Mouse (Mus musculus) urinary bladder, postnatal 36 days (tissue): ENCODE measurements around the gene Col25a1.
A peak's percentile ranks its signal among the peaks of the same experiment; 100 is the strongest.

Experiments used
- DNase-seq, 2 experiments: peaks; one replicate each; pipeline ENCODE4 v3.0.0; 2022; ENCODE audit warnings: low spot score in 2 of 2, mixed read lengths in 1 of 2

Gene Col25a1

DNA sequence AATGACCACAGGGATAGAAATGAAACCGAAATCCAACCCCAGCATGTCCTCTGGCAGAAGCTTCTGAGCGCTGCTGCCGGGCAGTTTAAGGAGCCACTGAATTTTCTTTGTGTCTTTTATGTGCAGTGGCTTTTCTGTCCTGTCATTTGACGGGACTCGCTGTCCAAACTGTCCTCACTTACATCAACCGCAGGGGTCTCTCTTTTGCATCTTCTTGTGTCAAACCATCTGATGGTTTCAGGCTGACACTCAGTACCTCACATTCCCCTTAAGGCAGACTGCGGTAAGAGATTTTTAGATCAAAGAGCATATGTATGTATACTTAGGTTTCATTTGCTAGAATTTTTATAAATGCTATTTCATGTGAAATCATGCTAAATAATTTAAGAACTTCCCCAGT lies 318.6 kb downstream of the Col25a1 start:
- DNase-seq: no peak

DNA sequence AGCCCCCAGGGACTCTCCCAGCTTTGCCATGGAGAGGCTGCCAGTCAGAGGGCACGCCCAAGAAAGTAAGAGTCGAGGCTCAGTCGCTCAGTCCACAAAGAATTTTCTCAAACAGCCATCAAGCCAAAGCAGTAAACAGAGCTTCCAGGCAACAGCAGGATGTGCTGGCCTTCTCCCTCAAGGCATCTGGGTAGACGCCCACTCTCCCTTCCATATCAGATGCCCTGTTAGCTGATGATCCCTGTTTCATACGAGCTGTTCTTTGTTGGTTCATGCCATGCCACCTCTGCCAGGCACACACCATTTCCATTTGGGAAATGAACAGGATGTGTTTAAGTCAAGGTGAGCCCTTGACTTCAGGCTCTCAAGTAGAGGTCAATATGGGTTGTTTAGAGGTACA lies 334.1 kb downstream of the Col25a1 start:
- no peak for DNase-seq

DNA sequence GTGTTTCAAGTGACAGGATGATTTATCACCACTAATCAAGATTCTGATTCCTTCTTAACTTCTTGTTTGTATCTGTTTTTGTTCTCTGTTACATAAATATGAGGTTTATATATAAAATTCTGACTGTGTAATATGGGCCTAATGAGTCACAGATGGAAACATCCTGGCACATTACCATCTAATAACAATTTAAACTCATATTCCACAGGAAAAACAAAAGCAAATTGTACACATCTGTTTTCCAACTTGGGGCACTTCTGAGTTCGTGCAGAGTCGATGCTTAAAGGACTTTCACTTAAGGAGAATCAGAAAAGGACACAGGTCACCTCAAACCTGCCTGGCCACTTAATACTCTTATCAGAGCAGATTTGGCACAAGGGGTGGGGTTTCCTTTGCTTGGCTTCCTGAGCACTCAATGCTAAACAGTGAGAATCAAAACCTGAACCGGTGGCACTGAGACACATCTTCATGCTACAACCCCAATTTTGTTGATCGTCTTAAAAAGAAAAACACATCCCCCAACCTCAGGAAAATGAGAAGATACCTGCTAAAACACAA lies 342.0 kb downstream of the Col25a1 start:
- DNase-seq: peak; percentile 32 to 44

DNA sequence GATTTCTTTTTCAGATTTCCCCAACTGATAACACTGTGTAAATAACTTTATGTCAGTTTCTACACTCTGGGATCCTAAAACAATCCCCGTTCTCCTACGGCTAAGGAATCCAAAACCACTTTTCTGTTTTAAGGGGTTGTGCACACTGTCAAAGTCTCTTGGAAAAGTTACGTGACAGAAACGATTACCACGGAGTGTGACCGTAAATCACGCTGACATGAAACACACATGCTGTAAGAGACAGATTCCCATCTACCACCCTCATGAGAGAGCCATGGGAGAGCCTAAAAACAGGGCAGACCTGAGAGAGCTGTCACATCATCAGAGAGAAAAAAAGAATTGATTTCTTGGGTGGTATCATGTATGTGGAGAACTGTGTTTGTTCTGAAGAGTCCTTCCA lies 342.7 kb downstream of the Col25a1 start:
- DNase-seq: no peak

DNA sequence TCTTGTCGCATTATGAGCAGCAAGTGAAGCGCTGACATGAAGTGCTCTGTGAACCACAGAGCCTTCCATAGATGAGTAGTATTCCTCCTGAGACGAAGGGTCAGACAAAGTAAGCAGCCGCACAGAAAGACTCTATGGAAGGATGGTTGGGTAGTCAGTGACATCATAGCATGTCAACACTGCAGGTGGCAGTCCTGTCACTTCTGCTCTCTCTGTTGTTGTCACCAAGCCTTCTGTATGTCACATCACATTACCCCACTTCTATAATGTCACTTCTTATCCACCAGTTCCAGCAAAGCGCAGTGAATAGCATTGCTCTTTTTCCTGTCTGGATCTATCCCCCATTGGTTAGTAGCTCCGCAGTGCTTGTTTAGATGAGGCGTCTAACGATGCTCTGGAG lies 351.2 kb downstream of the Col25a1 start:
- DNase-seq: no peak

DNA sequence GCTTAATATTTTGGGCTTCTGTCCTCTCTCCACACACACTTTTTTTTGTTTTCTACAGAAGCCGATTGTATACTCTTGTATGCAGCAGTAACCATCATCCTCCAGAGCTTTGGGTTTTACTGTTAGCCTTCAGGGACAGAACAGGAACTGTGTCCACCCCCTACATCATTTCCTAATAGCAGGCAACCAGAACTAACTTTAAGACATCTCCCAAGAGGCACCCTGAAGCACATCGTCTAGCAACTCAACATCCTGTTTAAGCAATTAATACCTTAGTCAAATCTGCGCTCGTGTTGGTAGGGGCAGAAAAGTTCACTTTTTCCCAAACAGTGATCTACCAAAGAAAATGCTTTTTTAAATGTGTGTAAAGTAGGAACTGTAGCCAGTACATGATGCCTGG lies 357.5 kb downstream of the Col25a1 start:
- no peak for DNase-seq

DNA sequence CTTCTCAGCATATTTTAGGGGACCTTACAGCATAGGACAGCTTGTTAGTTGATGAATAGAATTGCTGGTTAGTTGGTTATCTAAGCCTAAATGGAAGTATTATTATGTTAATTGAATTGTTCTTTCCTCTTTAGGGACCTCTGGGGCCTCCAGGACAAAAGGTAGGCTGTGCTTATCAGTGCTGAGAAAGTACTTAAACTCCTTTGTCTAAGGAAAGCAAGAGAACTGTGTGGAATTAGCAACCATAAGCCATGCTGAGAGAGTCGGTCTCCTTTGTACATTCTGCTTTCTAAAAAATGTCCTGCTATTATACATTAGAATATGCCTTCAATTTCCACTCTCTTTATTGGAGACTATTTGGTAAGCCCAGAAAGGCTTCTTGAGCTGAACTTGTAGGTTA lies 362.9 kb downstream of the Col25a1 start:
- no peak for DNase-seq

DNA sequence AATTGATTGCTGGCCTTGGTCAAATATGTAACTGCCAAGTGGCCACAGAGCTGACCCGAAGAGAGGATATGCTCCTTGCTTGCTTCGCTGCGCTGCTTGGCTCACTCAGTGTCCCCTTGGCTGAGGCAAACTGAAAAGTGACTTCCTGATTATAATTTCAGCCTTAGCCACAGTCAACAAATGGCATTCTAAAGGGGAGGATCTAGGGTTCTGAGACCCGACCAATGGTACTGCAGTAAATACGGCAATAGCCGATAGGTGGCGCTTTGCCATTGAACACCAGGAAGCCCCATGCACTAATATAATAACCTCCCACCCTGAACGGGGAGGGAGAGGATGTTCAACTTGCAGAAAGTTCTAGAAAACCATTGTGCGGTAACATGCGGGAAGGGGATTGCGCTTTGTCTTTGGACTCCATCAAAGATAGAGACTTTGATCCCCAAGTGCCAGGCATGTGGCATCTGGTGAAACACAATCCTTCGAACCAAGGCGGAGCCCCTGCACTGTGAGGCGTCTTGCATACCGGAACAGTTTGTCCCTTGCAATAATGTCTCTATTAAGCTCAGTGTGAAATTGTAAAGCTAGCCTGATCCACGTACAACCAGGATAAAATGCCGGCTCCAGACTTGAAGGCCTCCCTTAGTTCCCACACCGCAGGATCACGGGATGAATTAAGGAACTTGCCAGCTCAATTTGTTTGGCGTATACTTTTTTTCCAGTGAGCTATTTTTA lies 363.5 kb downstream of the Col25a1 start:
- no peak for DNase-seq

DNA sequence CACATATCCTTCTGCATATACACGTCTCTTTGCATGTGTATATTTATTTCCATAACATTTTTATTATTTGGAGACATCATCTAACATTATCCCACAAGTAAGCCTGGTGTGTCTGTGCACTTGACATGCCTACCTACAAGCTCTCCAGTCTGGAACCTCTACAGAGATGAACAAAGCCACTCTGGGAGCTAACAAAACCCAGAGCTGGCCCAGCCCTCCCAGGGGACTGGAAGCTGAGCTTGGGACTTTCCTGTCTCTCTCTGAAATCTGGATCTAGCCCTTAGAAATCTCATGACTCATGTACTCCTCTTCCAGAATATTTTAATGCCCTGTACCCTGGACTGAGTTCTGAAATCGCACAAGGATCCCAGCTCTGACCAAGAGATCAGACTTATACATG lies 365.7 kb downstream of the Col25a1 start:
- no peak for DNase-seq

DNA sequence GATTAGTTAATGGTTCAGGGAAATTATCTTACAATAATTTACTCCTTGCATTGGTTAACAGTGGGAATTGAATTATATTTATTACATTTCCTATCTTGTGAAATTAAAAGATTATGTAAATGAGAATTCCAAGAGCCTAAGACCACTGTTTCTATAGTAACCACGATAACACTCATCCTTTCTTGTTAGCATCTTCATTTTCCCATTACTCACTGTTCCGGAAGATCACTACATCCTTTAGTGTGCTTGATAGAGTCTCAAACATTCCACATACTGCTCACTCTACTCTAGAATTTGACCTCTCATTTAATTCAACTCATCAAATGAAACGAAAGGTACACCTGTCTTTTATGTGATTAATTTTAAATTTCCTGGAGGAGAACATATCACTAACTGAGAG lies 370.4 kb downstream of the Col25a1 start:
- DNase-seq: no peak

DNA sequence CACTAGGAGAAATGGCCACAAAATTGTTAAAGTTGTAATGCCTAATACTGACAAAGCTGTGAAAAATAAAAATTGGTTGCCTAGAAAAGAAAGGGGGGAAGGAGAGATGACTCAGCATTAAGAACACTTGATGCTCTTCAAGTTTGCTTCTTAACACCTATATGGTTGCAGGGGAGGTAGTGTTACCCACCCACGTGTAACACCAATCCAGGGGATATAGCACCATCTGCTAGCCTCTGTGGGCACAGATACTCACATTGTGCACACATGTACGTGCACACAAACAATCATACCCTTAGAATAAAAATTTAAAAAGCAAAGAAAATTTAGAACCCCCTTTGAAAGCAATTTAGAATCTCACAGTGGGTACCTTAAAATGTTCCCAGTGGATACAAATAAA lies 377.0 kb downstream of the Col25a1 start:
- DNase-seq: no peak

DNA sequence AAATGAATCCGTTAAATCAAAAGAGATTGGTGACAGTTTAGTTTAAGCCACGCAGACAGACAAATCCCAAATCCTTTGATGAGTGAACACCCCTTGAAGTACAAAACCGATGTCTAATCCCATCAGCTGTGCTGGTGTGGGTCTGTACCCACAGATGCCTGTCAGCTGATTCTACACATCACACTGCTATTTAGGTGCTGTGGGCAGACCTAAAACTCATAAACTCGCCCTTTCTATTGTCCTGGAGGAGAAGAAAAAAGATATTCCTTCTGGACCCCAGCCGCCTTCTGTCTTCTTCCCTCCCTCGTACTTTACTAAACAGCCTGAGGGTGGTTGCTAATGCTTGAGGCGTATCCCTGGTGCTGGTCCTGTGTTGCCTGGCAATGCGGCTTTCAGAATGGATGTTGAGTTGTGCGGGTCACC lies 387.2 kb downstream of the Col25a1 start:
- DNase-seq: no peak

DNA sequence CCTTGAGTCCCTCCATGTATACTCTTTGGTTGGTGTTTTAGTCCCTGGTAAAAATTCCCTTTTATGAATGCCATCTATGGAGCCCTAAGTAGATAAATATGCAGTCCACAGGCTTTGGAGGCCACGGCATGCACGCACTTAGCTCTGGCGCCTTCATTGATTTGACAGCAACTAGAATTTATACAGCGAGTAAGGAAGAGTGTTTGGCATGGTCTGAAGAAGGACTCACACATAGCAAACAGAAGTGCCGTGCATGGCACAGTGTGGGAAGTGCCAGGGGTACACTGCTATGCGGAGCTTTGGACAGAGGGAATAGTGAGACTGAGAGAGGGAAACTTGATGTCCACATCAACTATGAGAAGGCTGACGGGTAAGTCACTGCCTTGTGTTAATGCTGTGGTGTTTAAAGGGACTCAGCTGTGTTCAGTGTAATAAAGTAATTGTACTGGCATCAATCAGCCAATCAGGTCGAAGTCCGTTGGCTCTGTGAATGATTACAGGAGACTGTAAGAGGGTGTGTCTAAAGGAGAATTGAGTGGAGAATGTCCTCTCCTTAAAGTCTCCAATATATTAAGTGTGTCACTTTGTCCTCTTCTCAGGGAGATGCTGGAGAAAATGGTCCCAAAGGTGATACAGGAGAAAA lies 390.7 kb downstream of the Col25a1 start:
- no peak for DNase-seq

DNA sequence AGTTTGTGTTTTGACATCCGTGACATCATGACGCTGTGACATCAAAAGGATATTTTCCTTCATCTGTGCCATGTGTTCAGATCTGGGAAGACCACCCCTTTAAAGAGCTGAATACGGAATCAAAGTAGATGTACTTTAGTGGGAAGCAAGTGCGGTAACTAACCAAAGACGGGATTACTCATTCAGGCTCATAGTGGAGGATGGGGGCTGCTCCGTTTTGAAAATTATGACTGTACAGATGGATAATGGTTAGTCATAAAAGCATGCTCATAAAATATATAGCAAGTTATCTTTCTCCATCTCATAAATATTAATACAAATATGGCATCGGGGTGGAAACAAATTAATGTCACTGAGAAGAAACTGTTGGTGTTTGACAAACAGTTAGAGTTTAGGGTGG lies 391.7 kb downstream of the Col25a1 start:
- no peak for DNase-seq

DNA sequence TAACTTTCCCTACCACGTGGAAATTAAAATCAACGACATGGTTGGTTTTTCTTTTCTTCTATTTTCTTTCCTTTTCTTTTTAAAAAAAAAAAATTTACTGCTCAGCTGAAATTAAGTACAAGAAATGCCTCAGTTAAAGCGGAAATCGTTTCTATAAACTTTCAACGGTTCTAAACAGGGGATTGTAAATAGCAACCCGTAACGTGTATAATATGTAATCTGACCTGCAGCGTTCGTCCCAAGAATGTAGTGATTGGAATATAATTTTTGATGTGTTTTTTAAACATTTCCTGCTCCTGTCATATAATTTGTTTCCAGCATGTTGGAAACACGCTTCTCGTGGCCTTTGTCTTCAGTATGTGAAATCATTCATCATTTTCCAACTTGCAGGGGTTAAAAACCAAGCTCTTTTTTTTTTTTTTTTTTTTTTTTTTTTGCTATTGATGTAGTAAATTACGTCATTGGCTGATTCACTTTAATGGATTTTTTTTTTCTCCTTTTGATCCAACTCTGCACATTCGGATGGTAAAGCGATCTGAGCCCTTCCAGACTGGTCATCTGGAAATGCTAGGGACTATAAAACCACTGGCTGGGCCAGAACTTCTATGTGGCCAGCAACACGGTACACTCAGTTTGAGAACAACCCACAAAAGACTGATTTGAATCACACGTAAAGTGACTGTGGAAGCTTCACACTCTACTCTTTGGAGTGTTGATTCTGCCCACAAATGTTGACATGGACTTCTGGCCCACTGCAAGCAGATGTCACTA lies 393.3 kb downstream of the Col25a1 start:
- DNase-seq: no peak

DNA sequence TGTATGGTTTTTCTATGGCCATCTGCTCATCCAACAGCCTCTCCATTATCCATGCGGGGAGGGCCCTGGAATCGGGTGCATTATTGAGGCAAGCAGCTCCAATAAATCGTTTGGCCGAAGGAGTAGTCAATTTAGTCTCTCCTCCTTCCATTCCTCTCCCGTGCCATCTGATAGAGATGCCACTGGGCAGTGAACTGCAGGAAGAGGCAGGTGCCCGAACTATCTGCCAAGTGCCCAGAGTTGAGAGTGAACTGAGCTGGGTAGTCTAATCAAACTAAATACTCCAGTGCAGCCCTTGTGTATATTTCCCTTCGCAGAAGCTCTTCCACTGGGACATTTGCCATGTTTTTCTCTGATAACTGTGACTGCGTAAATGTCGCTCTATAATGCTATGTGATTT lies 403.7 kb downstream of the Col25a1 start:
- no peak for DNase-seq

DNA sequence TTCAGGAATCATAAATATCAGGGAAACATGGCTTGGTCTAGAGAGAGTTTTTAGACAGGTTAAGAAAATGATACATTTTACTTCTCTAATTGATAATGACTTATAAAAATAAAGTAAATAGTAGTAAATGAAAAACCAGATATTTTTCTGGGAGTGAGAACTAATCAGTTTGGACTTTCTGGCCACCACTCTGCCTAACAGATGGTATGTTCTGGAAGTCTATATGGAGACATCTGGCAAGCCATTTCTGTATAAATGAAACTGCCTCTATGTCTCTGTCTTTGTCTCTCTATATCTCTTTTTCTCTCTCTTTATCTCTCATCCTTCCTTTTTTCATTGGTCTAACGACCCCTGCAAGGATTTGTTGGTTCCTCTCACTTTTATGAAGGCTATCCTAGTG lies 410.2 kb downstream of the Col25a1 start:
- DNase-seq: no peak

DNA sequence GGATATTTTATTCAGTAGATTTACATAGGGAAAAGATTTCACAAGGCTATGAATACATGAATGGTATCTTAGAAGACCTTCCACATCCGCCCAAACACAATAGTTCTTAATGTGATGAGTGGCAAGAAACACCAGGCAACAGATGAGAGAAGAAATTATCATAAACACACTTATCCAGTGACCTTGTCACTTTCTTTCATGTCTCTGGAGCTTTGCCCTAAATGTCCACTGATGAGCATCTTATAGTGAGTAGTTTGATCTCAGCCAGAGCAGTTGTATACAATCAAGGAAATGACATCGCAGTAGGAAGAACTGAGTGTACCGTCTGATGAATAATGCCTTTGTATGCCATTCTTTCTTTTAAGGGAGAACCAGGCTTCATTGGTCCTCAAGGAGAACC lies 414.7 kb downstream of the Col25a1 start:
- no peak for DNase-seq

DNA sequence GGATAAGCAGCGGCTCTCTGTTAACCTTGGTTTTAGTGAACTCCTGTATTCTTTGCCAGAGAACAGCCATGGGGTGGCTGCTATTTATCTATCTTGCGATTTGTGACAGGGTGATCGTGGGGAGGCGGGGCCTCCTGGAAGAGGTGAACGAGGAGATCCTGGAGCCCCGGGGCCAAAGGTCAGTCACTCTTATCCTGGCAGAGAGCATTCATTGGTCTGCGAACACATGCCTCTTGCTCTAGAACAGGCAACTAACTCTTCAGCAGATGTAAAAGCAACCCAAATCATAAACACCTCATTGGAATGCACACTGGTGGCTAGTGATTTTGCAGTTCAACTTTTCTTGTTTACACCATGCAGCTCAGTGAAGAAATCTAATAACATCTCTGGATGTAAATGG lies 417.8 kb downstream of the Col25a1 start:
- no peak for DNase-seq

DNA sequence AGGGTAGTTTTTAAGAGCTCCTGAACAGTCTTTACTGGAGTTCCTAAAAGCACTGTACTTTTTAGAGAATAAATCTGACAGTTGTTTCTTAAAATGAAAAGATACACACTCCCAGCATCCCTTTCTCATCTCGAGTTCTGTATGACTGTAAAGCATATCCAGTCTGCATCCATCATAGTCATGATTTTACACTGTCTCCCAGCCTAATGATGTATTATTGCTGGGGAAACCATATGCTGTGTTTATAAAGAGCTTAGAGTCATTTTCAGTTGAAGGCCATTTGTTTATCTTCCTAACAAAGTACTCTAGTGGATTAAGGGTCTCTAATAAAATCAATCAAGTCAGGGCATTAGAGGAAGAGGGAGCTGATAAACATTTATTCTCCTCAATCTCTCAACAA lies 425.0 kb downstream of the Col25a1 start:
- no peak for DNase-seq

DNA sequence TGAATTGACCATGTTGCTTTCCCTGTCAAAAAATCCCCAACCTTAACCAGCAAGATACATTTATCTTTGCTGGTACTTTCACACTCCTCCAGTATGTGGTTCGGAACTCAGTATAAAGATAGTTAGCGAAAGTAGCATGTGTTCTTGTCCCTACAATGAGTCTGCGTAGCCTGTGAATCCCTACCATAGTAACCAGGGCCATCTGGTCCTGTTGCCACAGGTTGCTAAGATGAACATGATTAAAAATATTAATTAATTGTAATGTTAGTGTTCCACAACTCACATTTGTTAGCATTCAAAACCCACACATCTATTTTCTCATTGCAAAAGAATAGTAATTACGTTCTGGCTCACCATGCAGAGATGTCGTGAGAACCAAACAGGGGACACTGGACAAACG lies 434.3 kb downstream of the Col25a1 start:
- no peak for DNase-seq

DNA sequence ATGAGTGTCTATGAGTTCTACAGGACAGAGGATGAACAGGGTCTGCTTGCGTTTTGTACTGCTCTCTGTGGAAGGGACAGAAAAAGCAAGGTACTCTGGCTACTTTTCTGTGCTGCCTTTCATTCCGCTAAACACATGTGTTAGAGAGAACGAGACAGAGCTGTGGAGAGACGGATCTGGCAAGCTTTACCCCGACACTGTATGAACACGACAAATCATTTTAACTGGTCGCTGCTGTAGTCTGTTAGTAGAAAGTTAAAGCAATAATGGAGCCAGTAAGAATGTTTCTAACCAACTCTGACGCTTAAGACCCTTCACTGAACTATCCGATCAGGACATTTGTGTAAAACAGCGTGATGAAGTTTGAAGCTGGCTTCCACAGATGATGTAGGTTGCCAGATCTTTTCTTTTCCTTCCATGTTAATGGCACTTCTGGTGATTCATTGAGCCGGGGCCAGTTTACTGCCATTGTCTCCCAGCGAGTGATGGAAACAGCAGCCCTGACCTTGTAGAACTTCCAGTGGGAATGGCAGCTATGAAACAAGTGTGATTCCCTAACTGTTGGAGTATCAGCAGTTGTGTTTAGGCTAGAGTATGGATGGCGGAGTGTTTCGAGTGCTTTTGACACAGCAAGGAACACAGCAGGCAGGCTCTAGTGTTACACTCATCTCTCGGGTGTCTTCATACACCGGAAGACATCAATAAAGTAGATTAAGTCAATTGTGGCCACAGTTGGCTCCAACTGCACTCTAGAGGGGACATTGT lies 437.2 kb downstream of the Col25a1 start:
- DNase-seq: no peak
